Comparison of ENCODE assay signal across 13 mouse cellular contexts in the genomic region with DNA sequence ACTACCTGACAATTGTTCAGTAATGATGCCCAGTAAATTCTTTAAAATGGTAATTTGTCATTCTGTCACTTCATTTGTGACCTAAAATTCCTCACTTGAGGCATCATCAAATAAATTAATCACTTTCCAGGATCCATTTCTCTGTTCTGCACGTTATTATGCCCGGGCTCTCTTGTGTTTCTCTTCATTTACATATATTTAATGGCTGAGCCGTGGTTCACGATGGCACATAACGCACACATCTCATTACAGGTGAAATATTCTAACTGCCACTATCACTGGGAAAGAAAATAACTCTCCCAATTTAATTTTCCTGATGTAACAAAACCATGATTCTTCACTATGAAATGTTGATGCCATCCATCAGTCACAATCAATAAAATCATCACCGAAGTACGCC.
"Had no signal": no experiment of that assay in that cellular context is flagged by ENCODE, and none has a peak within 500 bp of the region (broad histone marks: within the 10 kb centered on the region; RNA-seq: fewer than 3 reads in every experiment).

No protein-coding gene starts in this region.

- ATAC-seq: liver, postnatal 0 days had no signal

- H3K36me3 ChIP-seq: limb, embryonic 12.5 days; liver, embryonic 13.5 days; lung, embryonic 15.5 days had no signal

- H3K4me1 ChIP-seq: limb, embryonic 12.5 days; liver, embryonic 13.5 days; lung, embryonic 15.5 days; megakaryocyte, embryonic 14.5 days had no signal

- H3K27me3 ChIP-seq: limb, embryonic 12.5 days; liver, embryonic 13.5 days; lung, embryonic 15.5 days; megakaryocyte, embryonic 14.5 days had no signal

- H3K9me3 ChIP-seq: limb, embryonic 12.5 days; liver, embryonic 13.5 days; lung, embryonic 15.5 days had no signal

- H3K27ac ChIP-seq: limb, embryonic 12.5 days; liver, embryonic 13.5 days; lung, embryonic 15.5 days; macrophage had no signal

- H3K4me2 ChIP-seq: limb, embryonic 12.5 days; liver, embryonic 13.5 days; lung, embryonic 15.5 days had no signal

- DNase-seq: kidney, adult 8-10 months; kidney, postnatal 25 days; liver; liver, embryonic 13.5 days; liver, postnatal 0 days; lung, postnatal 14 days; thymus, adult 18-20 months; thymus, postnatal 14 days had no signal

- H3K9ac ChIP-seq: limb, embryonic 12.5 days; liver, embryonic 13.5 days; liver, postnatal 0 days; lung, embryonic 15.5 days had no signal

- H3K4me3 ChIP-seq: limb, embryonic 12.5 days; liver, embryonic 13.5 days; lung, embryonic 15.5 days; megakaryocyte, embryonic 14.5 days; myocyte had no signal
